Mouse (Mus musculus) bone marrow macrophage, adult 2 months (primary cell): ENCODE data around the gene Chek2. TPM values are rescaled to one million over a fixed set of nuclear protein-coding genes. Genes with fewer than 3 reads are reported as not detected.
A peak's percentile ranks its signal among the peaks of the same experiment; 100 is the strongest.

ENCODE experiments used
- H3K27ac ChIP-seq: 2 replicates; pipeline ENCODE4 v1.5.1; 2012; ENCODE audit warnings: low read depth, low read length; ENCODE audit not compliant: insufficient read depth
- H3K4me1 ChIP-seq: 2 replicates; pipeline ENCODE4 v1.6.1; 2012; ENCODE audit warnings: low read length; ENCODE audit not compliant: control insufficient read depth, insufficient read depth
- H3K4me3 ChIP-seq: 2 replicates; pipeline ENCODE4 v1.5.1; 2012; ENCODE audit warnings: mild to moderate bottlenecking, low read length, moderate library complexity; ENCODE audit not compliant: insufficient read depth
- CTCF ChIP-seq: IDR thresholded peaks from 2 replicates; pipeline ENCODE4 v1.5.1; 2012; ENCODE audit warnings: low read depth, mild to moderate bottlenecking, low read length, moderate library complexity
- POLR2A ChIP-seq: IDR thresholded peaks from 2 replicates; pipeline ENCODE4 v1.6.1; 2012; ENCODE audit warnings: mild to moderate bottlenecking, low read depth, low read length, borderline replicate concordance
- polyA plus RNA-seq: library from polyadenylated mRNA; stranded (reverse); fragments of >200 nt; gene quantifications from 2 replicates; pipeline ENCODE4 v1.2.4, GENCODE M21; 2012; ENCODE audit not compliant: missing spikeins, insufficient read depth, insufficient read length

The Chek2 gene
- polyA plus RNA-seq, 1 experiment: 33.5 TPM

DNA sequence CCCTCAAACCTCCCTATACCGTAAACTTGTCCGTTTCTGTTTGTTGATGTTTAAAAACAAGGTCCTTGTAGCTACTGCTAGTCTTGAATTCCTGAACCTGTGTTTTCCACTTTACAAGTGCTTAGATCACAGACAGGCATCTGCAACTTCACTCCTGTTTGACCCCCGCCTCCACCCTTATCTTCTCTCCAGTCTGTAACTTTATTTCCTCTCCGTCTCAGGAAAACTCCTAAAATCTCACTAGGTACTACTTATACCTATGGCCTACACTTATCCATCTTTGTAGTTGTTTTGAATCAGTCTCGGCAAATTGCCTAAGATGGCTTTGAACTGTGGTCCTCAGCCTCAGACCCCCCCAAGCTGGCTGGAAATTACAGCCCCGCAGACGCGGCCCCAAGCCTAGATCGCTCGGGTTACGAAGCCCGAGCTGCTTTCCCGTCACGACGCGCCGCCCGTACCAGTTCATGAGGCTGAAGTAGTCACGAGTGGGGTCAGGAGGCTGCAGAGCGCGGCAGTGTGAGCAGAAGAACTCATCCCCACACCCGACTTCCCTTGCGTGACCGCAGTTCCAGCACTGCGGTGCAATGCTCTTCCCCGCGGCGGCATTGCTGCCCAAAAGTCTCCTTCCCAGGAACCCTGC, 621 bp upstream of the Chek2 start:
- peak overlapping the region; percentile 85 for H3K4me3 ChIP-seq
- H3K27ac ChIP-seq: peak overlapping the region; percentile 85
- peaks cover 15% of the 10 kb centered on the region for H3K4me1 ChIP-seq
- TF ChIP-seq CTCF (no peak), POLR2A (0 out of 2 replicates have a peak, but pooled peaks have one; percentile 63)

DNA sequence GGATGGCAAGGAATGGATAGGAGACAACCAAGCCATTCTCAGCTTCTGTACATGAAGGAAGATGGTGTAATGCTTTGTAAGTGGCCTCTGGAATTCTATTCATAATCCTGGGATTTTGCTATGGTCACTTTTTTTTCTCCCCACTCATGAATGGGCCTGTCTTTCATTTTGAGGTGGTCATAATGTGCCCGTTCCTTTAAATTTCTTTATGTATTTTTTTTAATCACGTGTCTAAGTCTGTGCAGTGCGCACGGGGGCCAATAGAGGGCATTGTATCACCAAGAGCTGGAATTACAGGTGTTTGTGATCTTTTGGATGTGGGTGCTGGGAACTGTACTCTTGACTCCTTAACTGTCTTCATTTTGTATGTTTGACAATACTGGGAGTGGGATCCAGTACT, 686 bp downstream of the Chek2 start:
- Histone ChIP-seq H3K4me3 (peak overlapping the region; percentile 70), H3K27ac (peak overlapping the region; percentile 79), H3K4me1 (peaks cover 15% of the 10 kb centered on the region)
- TF ChIP-seq POLR2A (no peak), CTCF (no peak)

DNA sequence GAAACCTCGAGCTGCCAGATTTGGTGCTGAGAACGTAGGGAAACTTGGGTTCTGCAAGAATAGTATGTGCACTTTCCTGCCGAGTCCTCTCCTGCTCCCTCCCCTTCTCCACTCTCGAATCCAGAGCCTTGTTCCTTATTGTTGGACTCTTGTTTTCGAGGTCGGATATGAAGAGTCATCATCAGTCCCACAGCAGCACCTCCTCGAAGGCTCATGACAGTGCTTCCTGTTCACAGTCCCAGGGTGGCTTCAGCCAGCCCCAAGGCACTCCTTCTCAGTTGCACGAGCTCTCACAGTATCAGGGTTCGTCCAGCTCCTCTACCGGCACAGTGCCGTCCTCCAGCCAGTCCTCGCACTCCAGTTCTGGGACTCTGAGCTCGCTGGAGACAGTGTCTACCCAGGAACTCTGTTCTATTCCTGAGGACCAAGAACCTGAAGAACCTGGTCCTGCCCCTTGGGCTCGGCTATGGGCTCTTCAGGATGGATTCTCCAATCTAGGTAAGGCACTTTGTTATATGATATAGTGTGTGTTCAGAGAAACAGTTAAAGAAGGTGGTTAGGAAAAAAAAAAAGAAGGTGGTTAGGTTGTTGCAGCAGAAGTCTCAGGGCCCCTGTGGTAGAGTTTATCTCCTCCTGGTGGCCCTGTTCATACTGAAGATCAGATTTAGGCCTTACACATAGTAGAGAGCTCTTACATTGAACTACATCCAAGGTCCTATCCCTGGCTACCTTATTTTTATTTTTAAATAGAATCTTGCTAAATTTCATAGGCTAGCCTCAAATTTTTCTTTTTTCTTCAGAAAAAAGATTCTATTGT, 1.5 kb downstream of the Chek2 start:
- H3K4me3 ChIP-seq: peak overlapping the region; percentile 70; the same call in 1 of the 2 replicates
- no peak for TF ChIP-seq POLR2A
- no peak for TF ChIP-seq CTCF
- H3K27ac ChIP-seq: no peak overlapping the region
- peaks cover 15% of the 10 kb centered on the region for H3K4me1 ChIP-seq

DNA sequence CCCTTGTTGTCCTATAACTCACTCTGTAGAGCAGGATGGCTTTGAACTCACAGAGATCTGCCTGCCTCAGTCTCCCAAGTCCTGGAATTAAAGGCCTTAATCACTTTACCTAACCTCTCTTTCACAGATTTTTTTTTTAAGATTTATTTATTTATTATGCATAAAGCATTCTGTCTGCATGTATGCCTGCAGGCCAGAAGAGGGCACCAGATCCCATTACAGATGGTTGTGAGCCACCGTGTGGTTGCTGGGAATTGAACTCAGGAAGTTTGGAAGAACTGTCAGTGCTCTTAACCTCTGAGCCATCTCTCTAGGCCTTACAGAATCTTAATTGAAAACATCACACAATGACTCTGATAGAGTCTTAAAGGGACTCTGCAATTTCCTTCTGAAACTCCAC, 13.2 kb downstream of the Chek2 start:
- H3K4me3 ChIP-seq: no peak overlapping the region
- no peak overlapping the region for H3K27ac ChIP-seq
- H3K4me1 ChIP-seq: no peaks in the 10 kb centered on the region
- TF ChIP-seq POLR2A (no peak), CTCF (no peak)

DNA sequence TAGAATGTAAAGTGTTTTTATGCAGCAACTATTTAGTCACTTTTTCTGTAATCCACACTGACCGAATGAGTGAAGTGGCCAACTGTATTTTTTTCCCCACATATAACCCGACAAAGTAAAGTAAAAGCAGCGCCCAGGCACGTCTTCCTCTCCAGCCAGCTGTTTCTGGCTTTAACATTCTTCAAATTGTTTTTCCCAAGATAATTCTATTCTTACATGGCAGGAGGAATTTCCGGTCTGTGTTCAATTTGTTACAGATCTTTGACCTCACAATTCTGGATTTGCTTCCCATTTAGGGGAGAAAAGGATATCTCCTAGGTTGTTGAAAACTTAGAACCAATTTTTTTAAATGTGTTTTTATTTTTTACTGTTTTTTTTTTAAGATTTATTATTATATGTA, 17.3 kb downstream of the Chek2 start:
- Histone ChIP-seq H3K27ac (no peak overlapping the region), H3K4me1 (peaks cover 4% of the 10 kb centered on the region; the same call in 1 of the 2 replicates), H3K4me3 (no peak overlapping the region)
- TF ChIP-seq POLR2A (no peak), CTCF (no peak)

DNA sequence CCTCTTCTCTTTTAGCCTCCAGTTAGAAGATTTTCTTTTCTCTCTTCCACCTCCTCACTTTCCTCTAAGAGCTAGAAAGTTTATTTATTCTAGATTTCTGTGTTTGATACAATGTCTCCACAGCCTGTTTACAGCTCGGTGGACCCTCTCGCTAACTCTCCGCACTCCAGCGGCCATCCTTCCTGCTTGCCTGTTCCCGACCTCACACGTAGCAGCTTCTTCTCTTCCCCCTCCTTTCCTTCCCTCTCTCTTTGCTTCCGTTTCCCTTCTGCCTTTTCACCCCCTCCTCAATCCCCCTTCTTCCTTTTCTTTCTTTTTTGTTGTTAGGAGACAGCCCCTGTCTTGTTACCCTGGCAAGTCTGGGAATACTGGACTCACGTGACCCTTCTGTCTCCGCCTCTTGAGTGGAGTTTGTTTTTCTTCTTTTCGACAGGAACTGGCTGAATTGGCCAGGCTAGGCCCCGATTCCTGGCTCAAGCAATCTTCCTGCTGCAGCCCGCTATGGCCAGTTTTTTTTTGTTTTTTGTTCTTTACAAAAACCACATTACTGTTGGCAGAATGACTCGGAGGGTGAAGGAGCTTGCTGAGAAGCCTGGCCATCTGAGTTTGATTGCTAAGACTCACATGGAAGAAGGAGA, 19.4 kb downstream of the Chek2 start:
- H3K4me3 ChIP-seq: no peak overlapping the region
- no peak overlapping the region for H3K27ac ChIP-seq
- peaks cover 4% of the 10 kb centered on the region; the same call in 1 of the 2 replicates for H3K4me1 ChIP-seq
- TF ChIP-seq CTCF: no peak
- TF ChIP-seq POLR2A: no peak

DNA sequence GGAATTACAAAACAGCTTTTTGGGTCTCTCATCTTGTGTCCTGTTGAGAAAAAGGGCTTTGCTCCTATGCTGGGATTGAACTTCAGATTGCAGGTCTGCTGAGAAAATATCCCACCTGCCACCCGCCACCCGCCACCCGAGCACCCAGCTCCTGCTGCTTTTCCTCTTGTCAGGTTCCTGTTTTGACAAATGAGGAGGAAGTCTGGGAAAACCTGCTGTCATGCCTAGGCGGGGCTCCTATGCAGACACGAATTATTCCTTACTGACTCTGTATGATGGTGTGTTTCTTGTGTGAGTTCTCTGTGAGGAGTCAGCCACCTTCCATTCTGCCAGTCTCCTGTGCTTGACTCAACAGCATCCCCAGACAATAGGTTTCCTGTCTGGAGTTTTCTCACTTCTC, 20.7 kb downstream of the Chek2 start:
- H3K4me1 ChIP-seq: peaks cover 4% of the 10 kb centered on the region; the same call in 1 of the 2 replicates
- no peak overlapping the region for H3K4me3 ChIP-seq
- no peak overlapping the region for H3K27ac ChIP-seq
- TF ChIP-seq CTCF (no peak), POLR2A (no peak)

DNA sequence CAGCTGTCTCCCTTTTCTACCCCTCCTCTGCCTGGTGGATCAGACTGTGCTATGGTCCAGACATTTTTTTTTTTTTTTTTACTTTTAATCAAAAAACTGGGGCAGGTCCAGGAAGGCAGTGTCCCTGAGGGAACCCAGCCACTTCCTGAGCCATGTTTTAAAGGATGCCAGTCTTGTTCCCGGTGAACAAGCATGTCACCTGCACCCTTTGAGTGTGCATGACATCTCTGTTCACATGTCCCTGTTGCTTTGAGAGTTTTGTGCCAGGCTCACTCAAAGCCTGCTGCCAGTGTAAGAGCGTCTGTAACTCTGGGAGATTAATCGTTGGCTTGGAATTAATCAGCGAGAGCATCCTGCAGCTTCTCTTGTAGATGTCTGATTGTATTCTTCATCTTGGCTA, 28.7 kb downstream of the Chek2 start:
- Histone ChIP-seq H3K27ac (no peak overlapping the region), H3K4me1 (no peaks in the 10 kb centered on the region), H3K4me3 (no peak overlapping the region)
- TF ChIP-seq POLR2A (no peak), CTCF (no peak)

DNA sequence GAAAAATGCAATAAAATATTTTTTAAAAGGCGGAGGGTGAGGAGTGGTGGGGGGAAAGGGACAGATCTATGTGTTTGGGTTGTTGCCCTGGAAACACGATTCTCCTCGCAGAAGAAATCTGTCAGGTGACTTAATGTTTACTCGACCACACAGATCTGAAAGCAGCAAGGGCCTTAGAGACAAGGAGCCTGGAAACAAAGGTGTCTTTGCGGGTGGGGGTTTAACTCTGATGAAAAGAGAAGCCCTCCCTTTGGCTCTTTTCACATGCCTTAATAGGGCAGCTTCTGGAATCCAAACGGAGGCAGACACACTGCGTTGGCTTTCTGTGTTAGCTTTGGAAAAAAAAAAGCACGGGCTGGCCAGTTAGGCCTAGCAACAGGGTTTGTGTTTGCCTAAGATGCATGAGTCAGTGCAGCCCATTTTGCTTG, 29.5 kb downstream of the Chek2 start:
- Histone ChIP-seq H3K4me1 (no peaks in the 10 kb centered on the region), H3K4me3 (no peak overlapping the region), H3K27ac (no peak overlapping the region)
- TF ChIP-seq POLR2A: no peak
- TF ChIP-seq CTCF: no peak

DNA sequence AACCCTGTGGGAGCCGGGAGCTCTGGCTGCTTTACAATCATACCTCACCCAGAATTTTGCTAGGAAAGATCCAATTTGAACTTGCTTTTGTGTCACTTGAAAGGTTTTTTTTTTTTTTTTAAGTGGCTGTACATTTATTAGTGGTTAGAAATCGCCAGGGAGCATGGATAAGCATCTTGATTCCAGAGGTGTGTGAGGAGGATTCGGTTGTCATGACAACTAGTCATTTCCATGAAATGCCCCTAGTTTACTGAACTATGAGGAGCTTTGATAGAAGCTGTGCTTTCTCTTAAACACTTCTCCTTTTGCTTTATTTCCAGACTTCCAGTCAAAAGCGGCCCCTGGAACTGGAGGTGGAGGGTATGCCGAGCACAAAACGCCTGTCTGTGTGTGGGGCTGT, 33.4 kb downstream of the Chek2 start:
- no peak overlapping the region for H3K4me3 ChIP-seq
- TF ChIP-seq POLR2A (no peak), CTCF (no peak)
- no peaks in the 10 kb centered on the region for H3K4me1 ChIP-seq
- no peak overlapping the region for H3K27ac ChIP-seq
